In the genomic region with DNA sequence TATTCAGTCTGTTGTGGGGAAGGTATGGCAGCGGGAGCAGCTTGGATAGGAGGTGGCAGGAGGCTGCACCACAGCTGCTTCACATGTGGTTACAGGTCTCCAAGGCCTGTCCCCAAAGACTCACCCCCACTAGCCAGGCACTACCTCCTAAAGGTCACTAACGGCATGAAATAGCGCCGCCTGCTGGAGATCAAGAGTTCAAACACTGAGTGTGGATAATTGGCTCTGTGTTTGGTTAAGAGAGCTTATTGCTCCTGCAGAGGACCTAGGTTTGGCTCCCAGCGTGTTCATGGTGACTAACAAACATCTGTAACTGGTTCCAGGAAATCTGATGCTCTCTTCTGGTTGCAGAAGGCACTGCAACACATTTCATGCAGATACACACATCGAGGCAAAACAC, we compare ENCODE assay signal across 11 mouse cellular contexts.
DNase-seq lines count a peak whose midpoint lies in the region; ATAC-seq and TF ChIP-seq lines count a peak whose summit lies in the region.
"Had no signal": no experiment of that assay in that cellular context is flagged by ENCODE, and none has a peak within 500 bp of the region (broad histone marks: within the 10 kb centered on the region; RNA-seq: fewer than 3 reads in every experiment).

No protein-coding gene starts in this region.

- 41% methylated on average over 6 of the region's 6 CpGs for WGBS in forebrain, postnatal 0 days
- 43% methylated on average over 6 of the region's 6 CpGs for WGBS in forebrain, embryonic 16.5 days
- 45% methylated on average over 6 of the region's 6 CpGs for WGBS in liver, embryonic 11.5 days
- WGBS in liver, postnatal 0 days (ENCODE audit: insufficient replicate concordance): 40% methylated on average over 6 of the region's 6 CpGs

- no peak overlapping the region for H3K4me3 ChIP-seq in forebrain, postnatal 0 days (ENCODE audit: low read depth, low read length)
- H3K4me3 ChIP-seq in forebrain, embryonic 16.5 days (replicated peaks; ENCODE audit: low read length): no peak overlapping the region
- H3K4me3 ChIP-seq in liver, embryonic 11.5 days (ENCODE audit: low read depth, low read length): no peak overlapping the region
- H3K4me3 ChIP-seq in liver, postnatal 0 days (ENCODE audit: low read depth, low read length): no peak overlapping the region

- no peak for TF ChIP-seq EP300 in liver, postnatal 0 days (IDR thresholded peaks at IDR 0.05; ENCODE audit: low read depth)

- in situ Hi-C loops in Patski (cut with MboI; ENCODE audit: low pct_unique_long_range_greater_than_20kb): no loop called here

- no peak for DNase-seq in forebrain, postnatal 0 days
- DNase-seq in liver (peak; percentile 23), Patski (ENCODE audit: low read depth, low spot score) (no peak)
- DNase-seq in liver, embryonic 11.5 days (ENCODE audit: low spot score): no peak
- peak; percentile 25 for DNase-seq in liver, postnatal 0 days
- DNase-seq in ovary, postnatal 36 days (ENCODE audit: low spot score): no peak
- DNase-seq in gastrocnemius, adult 8-10 months (ENCODE audit: low spot score in 2 of 2): no peak
- DNase-seq: adrenal gland, adult 2 months; heart, postnatal 36 days; lung, postnatal 4 days had no signal

- CTCF ChIA-PET in Patski (lab: Charles Lee): no interaction called here

- no peak overlapping the region for H3K27ac ChIP-seq in forebrain, postnatal 0 days (ENCODE audit: low read depth, low read length)
- no peak overlapping the region for H3K27ac ChIP-seq in forebrain, embryonic 16.5 days (ENCODE audit: low read length)
- H3K27ac ChIP-seq in liver, embryonic 11.5 days (ENCODE audit: low read depth, low read length): no peak overlapping the region
- no peak overlapping the region for H3K27ac ChIP-seq in liver, postnatal 0 days (ENCODE audit: low read depth)

- H3K4me2 ChIP-seq in forebrain, postnatal 0 days (ENCODE audit: low read depth): no peak overlapping the region
- H3K4me2 ChIP-seq in forebrain, embryonic 16.5 days (ENCODE audit: low read length): no peak overlapping the region
- no peak overlapping the region for H3K4me2 ChIP-seq in liver, embryonic 11.5 days
- no peak overlapping the region for H3K4me2 ChIP-seq in liver, postnatal 0 days (ENCODE audit: low read depth, low read length)

- no peaks in the 10 kb centered on the region for H3K27me3 ChIP-seq in forebrain, postnatal 0 days (ENCODE audit: insufficient read depth, low read length)
- H3K27me3 ChIP-seq in forebrain, embryonic 16.5 days (replicated peaks; ENCODE audit: control insufficient read depth, insufficient read depth, low read length): no peaks in the 10 kb centered on the region
- no peaks in the 10 kb centered on the region for H3K27me3 ChIP-seq in liver, embryonic 11.5 days (replicated peaks; ENCODE audit: control insufficient read depth, insufficient read depth, low read length)
- H3K27me3 ChIP-seq in Patski: peaks cover 21% of the 10 kb centered on the region
- no peaks in the 10 kb centered on the region for H3K27me3 ChIP-seq in liver, postnatal 0 days (ENCODE audit: insufficient read depth, low read length)

- H3K4me1 ChIP-seq in forebrain, postnatal 0 days (ENCODE audit: insufficient read depth): no peaks in the 10 kb centered on the region
- H3K4me1 ChIP-seq in forebrain, embryonic 16.5 days (replicated peaks; ENCODE audit: control insufficient read depth, insufficient read depth, low read length): peaks cover 2% of the 10 kb centered on the region; the same call in 1 of the 2 replicates
- no peaks in the 10 kb centered on the region for H3K4me1 ChIP-seq in liver, embryonic 11.5 days (replicated peaks; ENCODE audit: control insufficient read depth, insufficient read depth, low read length)
- H3K4me1 ChIP-seq in liver, postnatal 0 days (ENCODE audit: insufficient read depth): no peaks in the 10 kb centered on the region

- POLR2A ChIA-PET in Patski (lab: Charles Lee): no interaction called here

- no peaks in the 10 kb centered on the region for H3K9me3 ChIP-seq in forebrain, postnatal 0 days (ENCODE audit: low read length)
- no peaks in the 10 kb centered on the region for H3K9me3 ChIP-seq in forebrain, embryonic 16.5 days (ENCODE audit: control insufficient read depth, low read length)
- no peaks in the 10 kb centered on the region for H3K9me3 ChIP-seq in liver, embryonic 11.5 days (ENCODE audit: control insufficient read depth, low read length)
- no peaks in the 10 kb centered on the region for H3K9me3 ChIP-seq in liver, postnatal 0 days (ENCODE audit: low read length)

- no peaks in the 10 kb centered on the region for H3K36me3 ChIP-seq in forebrain, postnatal 0 days (ENCODE audit: insufficient read depth)
- H3K36me3 ChIP-seq in forebrain, embryonic 16.5 days (ENCODE audit: control insufficient read depth, insufficient read depth): no peaks in the 10 kb centered on the region
- H3K36me3 ChIP-seq in liver, embryonic 11.5 days (ENCODE audit: control insufficient read depth, insufficient read depth, low read length): no peaks in the 10 kb centered on the region
- no peaks in the 10 kb centered on the region for H3K36me3 ChIP-seq in liver, postnatal 0 days (replicated peaks; ENCODE audit: insufficient read depth, low read length)

- no peak overlapping the region for H3K9ac ChIP-seq in forebrain, postnatal 0 days
- no peak overlapping the region for H3K9ac ChIP-seq in forebrain, embryonic 16.5 days (replicated peaks; ENCODE audit: low read depth, low read length)
- H3K9ac ChIP-seq in liver, embryonic 11.5 days (ENCODE audit: low read depth, low read length): no peak overlapping the region
- H3K9ac ChIP-seq in liver, postnatal 0 days (replicated peaks): no peak overlapping the region

- TF ChIP-seq CTCF in forebrain, postnatal 0 days (IDR thresholded peaks at IDR 0.05; ENCODE audit: low read depth): peak; percentile 42
- TF ChIP-seq CTCF in Patski (IDR thresholded peaks at IDR 0.05): peak; percentile 30
- TF ChIP-seq CTCF in liver, postnatal 0 days (IDR thresholded peaks at IDR 0.05; ENCODE audit: low read depth): peak; percentile 56

- no peak for ATAC-seq in forebrain, postnatal 0 days
- no peak for ATAC-seq in forebrain, embryonic 16.5 days
- ATAC-seq in liver, embryonic 11.5 days (replicated peaks; ENCODE audit: low FRiP score): no peak
- no peak for ATAC-seq in Patski
- no peak for ATAC-seq in liver, postnatal 0 days

Comparison
In these comparisons a context has a peak if more than half of its experiments do, and no peak if none do; other contexts are left out.
1. DNase-seq: peak in liver (single experiment) and liver, postnatal 0 days (single experiment); none in forebrain, postnatal 0 days (single experiment), liver, embryonic 11.5 days (single experiment), Patski (single experiment), ovary, postnatal 36 days (single experiment) and gastrocnemius, adult 8-10 months (0 of 2).
2. Peak in every context shown above with its lines, with median percentiles within 50 percentile points of each other: CTCF ChIP-seq.